Mouse (Mus musculus): Measurements from ENCODE around the gene Dnmt3a. TPM values are rescaled to one million over a fixed set of nuclear protein-coding genes. Genes with fewer than 3 reads are reported as not detected.
A peak's percentile ranks its signal among the peaks of the same experiment; 100 is the strongest.

The Dnmt3a gene
- polyA plus RNA-seq, 1 experiment from 2014 or later, result 229 TPM

DNA sequence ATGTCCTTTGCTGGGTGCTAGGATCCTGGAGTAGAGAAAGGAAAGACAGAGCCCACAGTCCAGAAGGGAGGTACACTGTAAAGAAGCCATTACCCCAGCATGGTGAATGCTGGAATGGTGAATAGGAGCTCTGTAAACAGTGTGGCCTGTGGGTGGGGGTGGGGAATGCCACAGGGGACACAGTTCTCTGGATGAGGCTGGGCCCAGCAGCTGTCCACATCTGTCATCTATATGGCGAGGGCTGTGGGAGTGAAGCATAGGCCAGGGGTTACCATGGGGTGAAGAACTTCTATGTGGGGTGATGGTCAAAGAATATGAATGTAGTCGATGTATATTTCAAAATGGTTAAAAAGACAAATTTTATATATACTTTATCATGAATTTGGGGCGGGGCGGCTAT is 52.9 kb downstream of the Dnmt3a start:
- no peaks in the 10 kb centered on the region for H3K9me3 ChIP-seq
- H3K4me2 ChIP-seq (replicated peaks), result no peak overlapping the region
- no peak overlapping the region for H3K4me3 ChIP-seq
- H3K9ac ChIP-seq, result no peak overlapping the region
- no peak for ATAC-seq (ENCODE audit: insufficient number of reproducible peaks, insufficient read depth, low FRiP score, low TSS enrichment)
- 89% methylated on average over 4 of the region's 4 CpGs for WGBS
- H3K4me1 ChIP-seq, result peaks cover 18% of the 10 kb centered on the region
- H3K27me3 ChIP-seq, result no peaks in the 10 kb centered on the region
- H3K27ac ChIP-seq, result no peak overlapping the region
- peaks cover 42% of the 10 kb centered on the region for H3K36me3 ChIP-seq

DNA sequence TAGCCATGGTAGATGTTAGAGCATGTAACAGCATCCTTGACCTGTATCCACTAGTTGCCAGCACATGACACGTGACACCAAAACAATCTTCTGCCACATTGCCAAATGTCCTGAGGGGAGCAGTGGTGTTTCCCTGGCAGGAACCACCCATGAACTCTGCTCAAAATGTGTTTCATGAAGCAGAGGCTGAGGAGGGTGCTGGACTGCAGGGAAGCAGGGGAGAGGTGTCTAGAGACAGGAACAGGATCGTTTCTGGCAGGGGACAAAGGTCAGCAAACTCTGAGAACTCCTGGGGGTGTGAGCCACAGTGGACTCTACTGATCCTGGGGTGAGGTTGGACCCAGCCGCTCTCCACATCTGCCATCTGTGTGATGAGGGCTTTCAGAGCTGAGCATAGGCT is 53.7 kb downstream of the Dnmt3a start:
- 50% methylated on average over 3 of the region's 3 CpGs for WGBS
- ATAC-seq (ENCODE audit: insufficient number of reproducible peaks, insufficient read depth, low FRiP score, low TSS enrichment), result no peak
- H3K36me3 ChIP-seq, result peaks cover 44% of the 10 kb centered on the region

DNA sequence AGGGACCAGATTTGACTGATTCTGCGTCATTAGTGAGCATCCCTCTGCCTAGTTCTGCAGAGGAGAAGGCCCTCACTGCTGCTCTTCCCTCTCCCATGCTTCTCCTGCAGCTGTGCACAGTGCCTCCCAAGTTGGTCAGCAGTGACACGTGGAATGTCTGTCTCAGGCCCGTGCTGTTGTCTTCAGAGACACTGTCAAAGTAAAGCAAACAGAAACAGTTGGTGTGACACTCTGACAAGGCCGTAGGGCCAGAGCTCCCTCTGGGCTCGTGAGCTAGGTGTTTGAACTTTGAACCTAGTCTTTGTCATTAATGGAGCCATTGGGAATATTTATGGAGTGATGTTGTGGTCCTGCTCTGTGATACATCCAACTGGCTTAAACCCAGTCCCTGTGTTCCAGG is 54.2 kb downstream of the Dnmt3a start:
- H3K27ac ChIP-seq, result no peak overlapping the region
- 64% methylated on average over 5 of the region's 5 CpGs for WGBS
- ATAC-seq (ENCODE audit: insufficient number of reproducible peaks, insufficient read depth, low FRiP score, low TSS enrichment), result no peak
- H3K4me3 ChIP-seq, result no peak overlapping the region
- H3K9me3 ChIP-seq, result no peaks in the 10 kb centered on the region
- no peaks in the 10 kb centered on the region for H3K27me3 ChIP-seq
- H3K4me2 ChIP-seq (replicated peaks), result no peak overlapping the region
- no peak overlapping the region for H3K9ac ChIP-seq
- H3K36me3 ChIP-seq, result peaks cover 49% of the 10 kb centered on the region
- H3K4me1 ChIP-seq, result peaks cover 18% of the 10 kb centered on the region

More for the DNA sequence above, 53.7 kb downstream of the Dnmt3a start:
- peaks cover 18% of the 10 kb centered on the region for H3K4me1 ChIP-seq
- no peak overlapping the region for H3K9ac ChIP-seq
- no peak overlapping the region for H3K27ac ChIP-seq
- H3K9me3 ChIP-seq, result no peaks in the 10 kb centered on the region
- H3K27me3 ChIP-seq, result no peaks in the 10 kb centered on the region
- no peak overlapping the region for H3K4me2 ChIP-seq (replicated peaks)
- no peak overlapping the region for H3K4me3 ChIP-seq

GRCm38 (mm10) chr12:3861665-3862228 is 55.9 kb downstream of the Dnmt3a start:
- WGBS, result 79% methylated on average over 4 of the region's 4 CpGs
- Histone ChIP-seq H3K27ac (no peak overlapping the region), H3K36me3 (peaks cover 66% of the 10 kb centered on the region), H3K9me3 (no peaks in the 10 kb centered on the region), H3K9ac (no peak overlapping the region), H3K4me3 (no peak overlapping the region), H3K27me3 (no peaks in the 10 kb centered on the region), H3K4me1 (peaks cover 3% of the 10 kb centered on the region; the same call in 1 of the 2 replicates), H3K4me2 (replicated peaks) (no peak overlapping the region)
- no peak for ATAC-seq (ENCODE audit: insufficient number of reproducible peaks, insufficient read depth, low FRiP score, low TSS enrichment)

GRCm38 (mm10) chr12:3862253-3862652 is 56.4 kb downstream of the Dnmt3a start:
- H3K4me1 ChIP-seq, result peaks cover 3% of the 10 kb centered on the region; the same call in 1 of the 2 replicates
- no peak overlapping the region for H3K27ac ChIP-seq
- no peak for ATAC-seq (ENCODE audit: insufficient number of reproducible peaks, insufficient read depth, low FRiP score, low TSS enrichment)
- no peaks in the 10 kb centered on the region for H3K27me3 ChIP-seq
- no peak overlapping the region for H3K4me3 ChIP-seq
- peaks cover 67% of the 10 kb centered on the region for H3K36me3 ChIP-seq
- 81% methylated on average over 6 of the region's 6 CpGs for WGBS
- H3K9me3 ChIP-seq, result no peaks in the 10 kb centered on the region
- no peak overlapping the region for H3K4me2 ChIP-seq (replicated peaks)
- no peak overlapping the region for H3K9ac ChIP-seq

DNA sequence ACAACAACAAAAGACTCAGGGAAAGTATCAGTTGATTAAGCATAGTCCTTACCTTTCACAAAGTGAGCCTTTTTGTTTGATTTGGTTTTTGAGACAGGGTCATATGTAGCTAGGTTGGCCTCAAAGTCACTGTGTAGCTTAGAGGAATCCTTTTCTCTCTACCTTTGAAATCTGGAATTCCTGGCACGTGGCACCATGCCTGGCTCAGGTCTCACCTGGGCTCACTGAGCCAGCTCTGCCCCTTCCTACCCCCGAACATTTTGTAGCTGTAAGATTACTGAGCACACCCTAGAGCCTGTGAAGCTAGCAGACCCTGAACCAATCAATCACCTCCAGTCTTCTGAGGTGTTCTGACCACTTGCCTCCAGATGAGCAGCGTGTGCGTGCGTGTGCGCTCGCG is 58.4 kb downstream of the Dnmt3a start:
- Histone ChIP-seq H3K9me3 (no peaks in the 10 kb centered on the region), H3K4me3 (no peak overlapping the region), H3K36me3 (peaks cover 69% of the 10 kb centered on the region), H3K4me1 (0 out of 2 replicates have a peak, but pooled peaks cover 3% of the 10 kb centered on the region), H3K27me3 (no peaks in the 10 kb centered on the region), H3K4me2 (replicated peaks) (no peak overlapping the region), H3K9ac (no peak overlapping the region), H3K27ac (no peak overlapping the region)
- 94% methylated on average over 8 of the region's 8 CpGs for WGBS
- ATAC-seq (ENCODE audit: insufficient number of reproducible peaks, insufficient read depth, low FRiP score, low TSS enrichment), result no peak

DNA sequence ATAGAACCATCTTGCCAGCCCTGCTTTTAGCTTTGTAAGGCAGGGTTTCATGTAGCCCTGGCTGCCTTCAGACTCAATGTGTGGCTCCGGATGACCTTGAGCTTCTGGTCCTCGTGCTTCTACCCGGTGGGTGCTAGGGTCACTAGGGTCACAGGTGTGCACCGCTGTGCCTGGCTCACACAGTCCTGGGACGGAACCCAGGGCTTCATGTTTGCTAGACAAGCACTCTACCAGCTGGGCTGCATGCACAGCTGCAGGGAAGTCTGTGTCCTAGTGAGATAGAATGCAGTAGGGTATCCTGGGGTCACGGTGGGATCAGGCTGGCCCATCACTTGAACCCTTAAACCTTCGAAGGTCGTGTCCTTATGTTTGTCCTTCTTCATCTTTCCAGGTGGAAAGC is 59.8 kb downstream of the Dnmt3a start:
- Histone ChIP-seq H3K4me1 (0 out of 2 replicates have a peak, but pooled peaks cover 3% of the 10 kb centered on the region), H3K4me3 (no peak overlapping the region), H3K9ac (no peak overlapping the region), H3K27ac (no peak overlapping the region), H3K4me2 (replicated peaks) (no peak overlapping the region), H3K27me3 (no peaks in the 10 kb centered on the region), H3K36me3 (peaks cover 60% of the 10 kb centered on the region), H3K9me3 (no peaks in the 10 kb centered on the region)
- WGBS, result 87% methylated on average over 8 of the region's 8 CpGs
- ATAC-seq (ENCODE audit: insufficient number of reproducible peaks, insufficient read depth, low FRiP score, low TSS enrichment), result no peak

DNA sequence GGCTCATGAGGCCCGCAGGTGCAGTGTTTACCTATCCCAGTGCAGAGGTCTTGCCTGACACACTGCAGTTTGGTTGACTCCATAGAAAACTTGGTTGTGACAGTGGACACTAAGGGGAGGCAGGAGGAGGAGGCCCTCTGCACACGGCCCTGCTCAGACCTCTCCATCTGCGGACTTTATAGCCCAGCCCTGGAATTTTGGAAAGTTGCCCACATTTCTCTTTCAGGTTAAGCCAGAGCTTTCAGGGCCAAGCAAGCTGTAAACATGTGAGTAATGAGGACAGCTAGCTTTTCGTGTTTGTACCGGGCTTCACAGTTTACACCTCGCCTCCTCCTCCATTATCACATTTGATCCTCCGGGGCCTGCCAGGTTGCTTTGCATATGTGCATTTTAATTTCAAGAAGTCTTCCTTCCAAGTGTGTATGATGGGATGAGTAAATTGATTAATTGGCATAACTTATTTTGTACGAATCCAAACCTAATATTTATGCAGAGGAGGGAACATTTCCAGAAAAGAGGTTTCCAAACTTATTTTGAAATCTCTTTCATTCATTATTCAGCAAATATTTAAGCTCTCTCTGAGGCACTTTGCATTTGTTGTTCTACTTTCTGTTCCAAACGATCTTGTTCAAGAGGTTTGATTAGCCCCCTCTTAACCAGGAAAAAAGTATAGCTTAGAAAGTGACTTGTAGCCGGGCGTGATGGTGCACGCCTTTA is 61.0 kb downstream of the Dnmt3a start:
- no peak for ATAC-seq (ENCODE audit: insufficient number of reproducible peaks, insufficient read depth, low FRiP score, low TSS enrichment)
- Histone ChIP-seq H3K9ac (no peak overlapping the region), H3K27me3 (no peaks in the 10 kb centered on the region), H3K27ac (no peak overlapping the region), H3K4me3 (no peak overlapping the region), H3K4me2 (replicated peaks) (no peak overlapping the region), H3K4me1 (peaks cover 14% of the 10 kb centered on the region), H3K36me3 (peaks cover 50% of the 10 kb centered on the region), H3K9me3 (no peaks in the 10 kb centered on the region)
- 82% methylated on average over 12 of the region's 12 CpGs for WGBS

- no peaks in the 10 kb centered on the region for H3K27me3 ChIP-seq
- H3K9me3 ChIP-seq, result no peaks in the 10 kb centered on the region
- H3K27ac ChIP-seq, result no peak overlapping the region
- no peak overlapping the region for H3K9ac ChIP-seq
- peaks cover 19% of the 10 kb centered on the region for H3K4me1 ChIP-seq
- 81% methylated on average over 5 of the region's 5 CpGs for WGBS
- no peak for ATAC-seq (ENCODE audit: insufficient number of reproducible peaks, insufficient read depth, low FRiP score, low TSS enrichment)
- peaks cover 47% of the 10 kb centered on the region for H3K36me3 ChIP-seq
- no peak overlapping the region for H3K4me2 ChIP-seq (replicated peaks)
- H3K4me3 ChIP-seq, result no peak overlapping the region
Observed at GRCm38 (mm10) chr12:3868115-3868514, 62.3 kb downstream of the Dnmt3a start.

- Histone ChIP-seq H3K4me2 (replicated peaks) (no peak overlapping the region), H3K27ac (no peak overlapping the region), H3K9me3 (no peaks in the 10 kb centered on the region), H3K36me3 (peaks cover 55% of the 10 kb centered on the region), H3K27me3 (no peaks in the 10 kb centered on the region), H3K9ac (peak overlapping the region; percentile 12; the same call in 1 of the 2 replicates), H3K4me3 (no peak overlapping the region), H3K4me1 (peaks cover 20% of the 10 kb centered on the region)
- WGBS, result 83% methylated on average over 7 of the region's 7 CpGs
- no peak for ATAC-seq (ENCODE audit: insufficient number of reproducible peaks, insufficient read depth, low FRiP score, low TSS enrichment)
Observed at GRCm38 (mm10) chr12:3868676-3869458, 63.1 kb downstream of the Dnmt3a start.

DNA sequence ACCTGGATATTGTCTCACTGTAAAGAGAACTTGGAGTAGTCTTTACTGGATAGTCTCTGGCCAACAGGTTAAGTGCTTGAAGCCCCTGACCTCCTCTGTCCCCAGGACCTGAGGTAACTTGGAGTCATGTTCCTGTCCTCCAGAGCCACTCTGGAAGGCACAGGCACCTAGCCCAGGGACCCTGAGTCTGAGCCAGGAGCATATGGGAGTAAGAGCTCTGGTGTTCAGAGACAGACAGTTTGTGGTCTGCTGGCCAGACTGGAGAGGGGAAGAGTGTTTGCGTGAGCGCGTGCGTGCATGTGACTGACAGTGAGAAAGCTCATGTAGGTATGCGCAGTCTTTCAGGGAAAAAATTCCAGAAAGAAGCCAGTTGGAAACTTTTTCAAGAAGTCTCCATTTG is 64.2 kb downstream of the Dnmt3a start:
- H3K9me3 ChIP-seq, result no peaks in the 10 kb centered on the region
- peaks cover 58% of the 10 kb centered on the region for H3K36me3 ChIP-seq
- no peak overlapping the region for H3K9ac ChIP-seq
- WGBS, result 95% methylated on average over 5 of the region's 5 CpGs
- peaks cover 22% of the 10 kb centered on the region for H3K4me1 ChIP-seq
- H3K4me3 ChIP-seq, result no peak overlapping the region
- H3K4me2 ChIP-seq (replicated peaks), result no peak overlapping the region
- no peak for ATAC-seq (ENCODE audit: insufficient number of reproducible peaks, insufficient read depth, low FRiP score, low TSS enrichment)
- H3K27ac ChIP-seq, result no peak overlapping the region
- H3K27me3 ChIP-seq, result no peaks in the 10 kb centered on the region
